Mouse (Mus musculus): ENCODE results near the gene Polr2l.
"Not testable (repeated sequence)": the region's sequence is repeated elsewhere in the genome, so short reads cannot be mapped to it uniquely, and the experiment has no call there.

Polr2l gene

GRCm38 (mm10) chr7:141454967-141455551 lies 19.9 kb downstream of the Polr2l start, which contains the start of gene Pnpla2:
TSS of gene Pnpla2 (plus strand) at chr7:141455198.
- in situ Hi-C loops (cut with MboI, MseI): loop anchor here (5.0 kb wide), 1 partner anchor 43 kb away; the partner anchor contains the start of gene Gatd1

- in situ Hi-C loops (cut with MboI, MseI): loop anchor here (5.0 kb wide), 1 partner anchor 41 kb away; the partner anchor contains the start of gene Gatd1
Measured at GRCm38 (mm10) chr7:141453636-141454035, 21.3 kb downstream of the Polr2l start.

GRCm38 (mm10) chr7:141451928-141452327 lies 23.0 kb downstream of the Polr2l start:
- in situ Hi-C loops (cut with MboI, MseI): loop anchor here (5.0 kb wide), 1 partner anchor 40 kb away; the partner anchor contains the start of gene Gatd1

GRCm38 (mm10) chr7:141447110-141447991 lies 27.6 kb downstream of the Polr2l start, which contains the start of gene Rplp2:
TSS of gene Rplp2 (plus strand) at chr7:141447370.
- in situ Hi-C loops (cut with MboI, MseI): no loop called here

GRCm38 (mm10) chr7:141446374-141446773 lies 28.6 kb downstream of the Polr2l start:
- in situ Hi-C loops (cut with MboI, MseI): not testable (repeated sequence)

- in situ Hi-C loops (cut with MboI, MseI): no loop called here
Measured at GRCm38 (mm10) chr7:141443828-141444237, 31.1 kb downstream of the Polr2l start, which contains the start of gene Pidd1. TSS of gene Pidd1 (minus strand) at chr7:141444025.

GRCm38 (mm10) chr7:141443081-141443821 lies 31.7 kb downstream of the Polr2l start:
- in situ Hi-C loops (cut with MboI, MseI): no loop called here

GRCm38 (mm10) chr7:141442199-141442598 lies 32.7 kb downstream of the Polr2l start:
- in situ Hi-C loops (cut with MboI, MseI): no loop called here

GRCm38 (mm10) chr7:141441460-141441859 lies 33.5 kb downstream of the Polr2l start:
- in situ Hi-C loops (cut with MboI, MseI): no loop called here

- in situ Hi-C loops (cut with MboI, MseI): no loop called here
Measured at GRCm38 (mm10) chr7:141440613-141441012, 34.3 kb downstream of the Polr2l start.

GRCm38 (mm10) chr7:141439811-141440210 lies 35.1 kb downstream of the Polr2l start:
- in situ Hi-C loops (cut with MboI, MseI): no loop called here

GRCm38 (mm10) chr7:141439140-141439679 lies 35.7 kb downstream of the Polr2l start:
- in situ Hi-C loops (cut with MboI, MseI): no loop called here

- in situ Hi-C loops (cut with MboI, MseI): no loop called here
Measured at GRCm38 (mm10) chr7:141438201-141438968, 36.5 kb downstream of the Polr2l start.

GRCm38 (mm10) chr7:141437178-141438120 lies 37.5 kb downstream of the Polr2l start, which contains the start of gene Slc25a22:
TSS of gene Slc25a22 (minus strand) at chr7:141437892.
- in situ Hi-C loops (cut with MboI, MseI): no loop called here

GRCm38 (mm10) chr7:141436523-141436892 lies 38.4 kb downstream of the Polr2l start:
- in situ Hi-C loops (cut with MboI, MseI): no loop called here

- in situ Hi-C loops (cut with MboI, MseI): no loop called here
Measured at GRCm38 (mm10) chr7:141435856-141436522, 38.9 kb downstream of the Polr2l start.

- in situ Hi-C loops (cut with MboI, MseI): no loop called here
Measured at GRCm38 (mm10) chr7:141435129-141435855, 39.6 kb downstream of the Polr2l start.

GRCm38 (mm10) chr7:141434464-141434863 lies 40.5 kb downstream of the Polr2l start:
- in situ Hi-C loops (cut with MboI, MseI): no loop called here
